Mouse (Mus musculus) B cell, adult (primary cell): ENCODE data around the gene Wwtr1. TPM values are rescaled to one million over a fixed set of nuclear protein-coding genes. Genes with fewer than 3 reads are reported as not detected.

Experiments
- total RNA-seq: library from RNA; stranded (reverse); gene quantifications from 4 replicates; pipeline ENCODE4 v1.2.4, GENCODE M21; 2023; ENCODE audit not compliant: inconsistent age

Wwtr1 gene
- 0.12 TPM in 1 of 4 replicates, not detected in the others for total RNA-seq

DNA sequence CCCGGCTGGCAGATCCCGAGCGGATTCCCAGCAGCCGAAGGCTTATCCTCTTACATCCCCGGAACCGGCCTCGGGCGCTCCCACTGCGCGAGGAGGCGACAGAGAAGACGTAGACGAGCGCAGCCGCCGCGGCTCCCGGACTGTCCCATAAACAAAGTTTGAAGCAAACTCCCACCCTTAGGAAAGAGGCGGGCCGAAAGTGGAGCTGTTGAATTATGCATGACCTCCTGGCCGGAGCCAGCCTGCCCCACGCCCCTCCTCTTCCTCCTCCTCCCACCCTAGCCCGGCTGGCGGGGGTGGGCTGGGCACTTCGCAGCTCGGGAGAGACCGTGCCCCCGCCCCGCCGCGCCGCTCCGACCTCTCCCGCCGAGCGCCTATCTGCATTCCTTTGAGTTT, at the start of gene Wwtr1:
Gene Wwtr1 (minus strand): TSS at position 251 of the 396 bp plus-strand sequence.

DNA sequence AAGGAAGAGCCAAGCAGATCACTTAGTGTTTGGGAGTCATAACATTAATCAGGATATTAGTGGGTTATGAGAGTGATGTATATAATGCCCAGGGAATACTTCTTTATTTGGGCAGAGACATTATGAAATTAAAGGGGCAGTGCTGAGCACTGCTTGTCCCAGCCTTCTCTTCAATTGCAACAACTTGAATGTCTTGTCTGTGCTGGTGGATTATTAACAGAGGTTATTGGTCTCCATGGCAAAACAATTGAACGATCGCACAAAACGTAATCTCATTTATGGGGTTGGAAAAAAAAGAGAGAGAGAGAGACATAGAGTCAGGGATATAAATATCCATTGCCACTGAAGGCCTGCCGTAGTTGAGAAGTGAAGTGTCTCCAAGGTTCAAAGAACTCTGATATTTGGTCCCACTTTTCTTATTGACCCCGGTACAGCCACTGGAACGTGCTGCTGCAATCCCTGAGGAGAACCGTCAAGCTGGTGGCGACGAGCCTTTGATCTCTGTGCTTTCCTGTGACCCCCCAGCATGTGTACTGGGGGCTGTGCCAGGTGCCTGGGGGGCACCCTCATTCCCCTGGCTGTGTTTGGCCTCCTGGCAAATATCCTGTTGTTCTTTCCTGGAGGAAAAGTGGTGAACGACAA, 150.5 kb downstream of the Wwtr1 start, which contains the start of gene Tm4sf4:
Gene Tm4sf4 (plus strand): TSS at position 226 of the 642 bp plus-strand sequence.

Other genes starting within 250 kb of the Wwtr1 start
- gene Tm4sf4, start 150.6 kb downstream of the Wwtr1 start, total RNA-seq: not detected in 4 replicates
- gene Commd2, start 75.8 kb upstream of the Wwtr1 start, total RNA-seq: 21.3 to 25.6 TPM (median 23.0 TPM) in 4 replicates
- not detected in 4 replicates for gene Ankub1, start 116.9 kb upstream of the Wwtr1 start, total RNA-seq
- 64.3 to 95.4 TPM (median 75.3 TPM) in 4 replicates for gene Rnf13, start 160.2 kb upstream of the Wwtr1 start, total RNA-seq